Mouse (Mus musculus) intestine, embryonic 14.5 days (tissue): Measurements from ENCODE around the gene Rcc1. TPM values are rescaled to one million over a fixed set of nuclear protein-coding genes. Genes with fewer than 3 reads are reported as not detected.

Source experiments
- ATAC-seq: fragments of 200-750 bp; cut with Nextera tagmentation; replicated peaks from 2 replicates; pipeline ENCODE4 v1.8.0; 2017; ENCODE audit warnings: low read depth, moderate number of reproducible peaks, moderate TSS enrichment, moderate library complexity; ENCODE audit not compliant: low FRiP score, low TSS enrichment
- DNase-seq: peaks from one replicate; pipeline ENCODE4 v3.0.0-alpha.2; 2018; ENCODE audit warnings: low spot score
- H3K27ac ChIP-seq: fragments of 300-500 bp; sonication (generic); 2 replicates; pipeline ENCODE4 v1.5.1; 2014; ENCODE audit warnings: low read depth, mild to moderate bottlenecking, control low read depth
- H3K27me3 ChIP-seq: fragments of 300-500 bp; sonication (generic); replicated peaks from 2 replicates; pipeline ENCODE4 v1.6.1; 2014; ENCODE audit warnings: low read length, control low read depth; ENCODE audit not compliant: control insufficient read depth, insufficient read depth
- H3K36me3 ChIP-seq: fragments of 300-500 bp; sonication (generic); 2 replicates; pipeline ENCODE4 v1.6.1; 2014; ENCODE audit warnings: low read length, control low read depth; ENCODE audit not compliant: control insufficient read depth, insufficient read depth
- H3K4me1 ChIP-seq: fragments of 300-500 bp; sonication (generic); replicated peaks from 2 replicates; pipeline ENCODE4 v1.6.1; 2014; ENCODE audit warnings: low read length, control low read depth, mixed read lengths; ENCODE audit not compliant: control insufficient read depth, insufficient read depth
- H3K4me2 ChIP-seq: fragments of 300-500 bp; sonication (generic); 2 replicates; pipeline ENCODE4 v1.6.1; 2014; ENCODE audit warnings: low read length
- H3K4me3 ChIP-seq: fragments of 300-500 bp; sonication (generic); 2 replicates; pipeline ENCODE4 v1.5.1; 2014; ENCODE audit warnings: low read depth, low read length, control low read depth, mixed read lengths
- H3K9ac ChIP-seq: fragments of 300-500 bp; sonication (generic); 2 replicates; pipeline ENCODE4 v1.6.1; 2014; ENCODE audit warnings: mild to moderate bottlenecking, low read length
- H3K9me3 ChIP-seq: fragments of 300-500 bp; sonication (generic); 2 replicates; pipeline ENCODE4 v1.6.1; 2016; ENCODE audit warnings: low read length, control low read depth; ENCODE audit not compliant: control insufficient read depth
- WGBS: fragments of 180-500 bp; shearing (Covaris S2); extraction: QIAGEN DNeasy Blood & Tissue Kit; methylation state at CpG from one replicate; pipeline ENCODE4 v1.1.7; 2014; 5-methylcytosine and 5-hydroxymethylcytosine counted together
- polyA plus RNA-seq: library from polyadenylated mRNA; unstranded; fragments of >200 nt; fragmentation: Nextera tagmentation; extraction: Ambion mirVana; gene quantifications from 2 replicates; pipeline ENCODE4 v1.2.1, GENCODE M21; 2014

The Rcc1 gene
- polyA plus RNA-seq, 1 experiment from 2014 or later = 65.7 TPM

- Histone ChIP-seq H3K4me1 (no peaks in the 10 kb centered on the region), H3K36me3 (peaks cover 79% of the 10 kb centered on the region), H3K27me3 (no peaks in the 10 kb centered on the region), H3K4me3 (no peak overlapping the region), H3K4me2 (no peak overlapping the region), H3K9ac (no peak overlapping the region), H3K9me3 (no peaks in the 10 kb centered on the region), H3K27ac (no peak overlapping the region)
- DNase-seq = no peak
- 77% methylated on average over 8 of the region's 8 CpGs for WGBS
- ATAC-seq = 0 out of 2 replicates have a peak, but pooled peaks have one; percentile 18
Measured at GRCm38 (mm10) chr4:132315711-132316110, 37.7 kb downstream of the Rcc1 start.

GRCm38 (mm10) chr4:132312627-132313026 is 40.8 kb downstream of the Rcc1 start:
- no peak overlapping the region for H3K4me2 ChIP-seq
- DNase-seq = no peak
- 90% methylated on average over 5 of the region's 5 CpGs for WGBS
- H3K36me3 ChIP-seq = peaks cover 64% of the 10 kb centered on the region
- H3K4me1 ChIP-seq = peaks cover 8% of the 10 kb centered on the region; the same call in 1 of the 2 replicates
- ATAC-seq = no peak
- no peaks in the 10 kb centered on the region for H3K27me3 ChIP-seq
- H3K9me3 ChIP-seq = no peaks in the 10 kb centered on the region
- no peak overlapping the region for H3K27ac ChIP-seq
- H3K4me3 ChIP-seq = no peak overlapping the region
- H3K9ac ChIP-seq = no peak overlapping the region

GRCm38 (mm10) chr4:132311801-132312200 is 41.6 kb downstream of the Rcc1 start:
- Histone ChIP-seq H3K9me3 (no peaks in the 10 kb centered on the region), H3K36me3 (peaks cover 58% of the 10 kb centered on the region), H3K9ac (no peak overlapping the region), H3K27ac (no peak overlapping the region), H3K27me3 (no peaks in the 10 kb centered on the region), H3K4me1 (peaks cover 8% of the 10 kb centered on the region; the same call in 1 of the 2 replicates), H3K4me2 (no peak overlapping the region), H3K4me3 (no peak overlapping the region)
- DNase-seq (no peak), ATAC-seq (no peak)
- WGBS = 58% methylated on average over 3 of the region's 3 CpGs

GRCm38 (mm10) chr4:132311209-132311608 is 42.2 kb downstream of the Rcc1 start:
- no peaks in the 10 kb centered on the region for H3K9me3 ChIP-seq
- DNase-seq (no peak), ATAC-seq (no peak)
- no peak overlapping the region for H3K27ac ChIP-seq
- no peak overlapping the region for H3K4me3 ChIP-seq
- no peak overlapping the region for H3K9ac ChIP-seq
- whole genome bisulfite sequencing = 39% methylated on average over 1 of the region's 1 CpGs
- H3K27me3 ChIP-seq = no peaks in the 10 kb centered on the region
- H3K4me1 ChIP-seq = peaks cover 8% of the 10 kb centered on the region; the same call in 1 of the 2 replicates
- H3K36me3 ChIP-seq = peaks cover 52% of the 10 kb centered on the region
- no peak overlapping the region for H3K4me2 ChIP-seq

GRCm38 (mm10) chr4:132309849-132310472 is 43.4 kb downstream of the Rcc1 start:
- Histone ChIP-seq H3K27ac (0 out of 2 replicates have a peak overlapping the region, but pooled peaks have one; percentile 88), H3K9ac (peak overlapping the region; percentile 96), H3K36me3 (peaks cover 45% of the 10 kb centered on the region), H3K4me3 (peak overlapping the region; percentile 87), H3K4me1 (peaks cover 8% of the 10 kb centered on the region; the same call in 1 of the 2 replicates), H3K9me3 (no peaks in the 10 kb centered on the region), H3K27me3 (no peaks in the 10 kb centered on the region), H3K4me2 (peak overlapping the region; percentile 91)
- no peak for DNase-seq
- WGBS = 30% methylated on average over 10 of the region's 10 CpGs
- ATAC-seq = no peak; the same call in 1 of the 2 replicates

- Histone ChIP-seq H3K36me3 (peaks cover 45% of the 10 kb centered on the region), H3K4me3 (peak overlapping the region; percentile 87), H3K27me3 (no peaks in the 10 kb centered on the region), H3K4me1 (peaks cover 8% of the 10 kb centered on the region; the same call in 1 of the 2 replicates), H3K9ac (peak overlapping the region; percentile 96), H3K27ac (peak overlapping the region; percentile 88), H3K4me2 (peak overlapping the region; percentile 91), H3K9me3 (no peaks in the 10 kb centered on the region)
- ATAC-seq (no peak), DNase-seq (no peak)
- under 1% methylated on average over 15 of the region's 15 CpGs for WGBS
Measured at GRCm38 (mm10) chr4:132309140-132309848, 44.1 kb downstream of the Rcc1 start.

- DNase-seq (peak; percentile 95), ATAC-seq (peak; percentile 87)
- WGBS = under 1% methylated on average over 41 of the region's 41 CpGs
- Histone ChIP-seq H3K9me3 (no peaks in the 10 kb centered on the region), H3K4me2 (peak overlapping the region; percentile 91), H3K27ac (peak overlapping the region; percentile 88), H3K36me3 (peaks cover 38% of the 10 kb centered on the region), H3K4me3 (peak overlapping the region; percentile 87), H3K4me1 (peaks cover 8% of the 10 kb centered on the region; the same call in 1 of the 2 replicates), H3K9ac (peak overlapping the region; percentile 96), H3K27me3 (no peaks in the 10 kb centered on the region)
Measured at GRCm38 (mm10) chr4:132308437-132309139, 44.8 kb downstream of the Rcc1 start.

- Histone ChIP-seq H3K27ac (no peak overlapping the region), H3K4me3 (no peak overlapping the region), H3K27me3 (no peaks in the 10 kb centered on the region), H3K9ac (no peak overlapping the region), H3K36me3 (peaks cover 15% of the 10 kb centered on the region), H3K9me3 (no peaks in the 10 kb centered on the region), H3K4me2 (no peak overlapping the region), H3K4me1 (peaks cover 8% of the 10 kb centered on the region; the same call in 1 of the 2 replicates)
- ATAC-seq (no peak), DNase-seq (no peak)
- 81% methylated on average over 6 of the region's 6 CpGs for WGBS
Measured at GRCm38 (mm10) chr4:132306004-132306403, 47.4 kb downstream of the Rcc1 start.
